Mouse (Mus musculus): ENCODE measurements around the gene Pth1r.

Gene Pth1r

GRCm38 (mm10) chr9:110759265-110759664, 12.3 kb upstream of the Pth1r start:
- TF ChIP-seq GATA4 (IDR thresholded peaks at IDR 0.05; ENCODE audit: insufficient replicate concordance, low read length), result no peak

GRCm38 (mm10) chr9:110758605-110759004, 11.7 kb upstream of the Pth1r start:
- TF ChIP-seq GATA4 (IDR thresholded peaks at IDR 0.05; ENCODE audit: insufficient replicate concordance, low read length), result no peak

GRCm38 (mm10) chr9:110757816-110758215, 10.9 kb upstream of the Pth1r start:
- TF ChIP-seq GATA4 (IDR thresholded peaks at IDR 0.05; ENCODE audit: insufficient replicate concordance, low read length), result no peak

GRCm38 (mm10) chr9:110753773-110754172, 6.8 kb upstream of the Pth1r start:
- TF ChIP-seq GATA4 (IDR thresholded peaks at IDR 0.05; ENCODE audit: insufficient replicate concordance, low read length), result peak; percentile 60; the same call in 1 of the 2 replicates

GRCm38 (mm10) chr9:110752917-110753435, 6.0 kb upstream of the Pth1r start:
- no peak for TF ChIP-seq GATA4 (IDR thresholded peaks at IDR 0.05; ENCODE audit: insufficient replicate concordance, low read length)

- TF ChIP-seq GATA4 (IDR thresholded peaks at IDR 0.05; ENCODE audit: insufficient replicate concordance, low read length), result no peak
Measured at GRCm38 (mm10) chr9:110751412-110751811, 4.5 kb upstream of the Pth1r start.

- no peak for TF ChIP-seq GATA4 (IDR thresholded peaks at IDR 0.05; ENCODE audit: insufficient replicate concordance, low read length)
Measured at GRCm38 (mm10) chr9:110750404-110751187, 3.7 kb upstream of the Pth1r start.

GRCm38 (mm10) chr9:110748451-110748850, 1.5 kb upstream of the Pth1r start:
- TF ChIP-seq GATA4 (IDR thresholded peaks at IDR 0.05; ENCODE audit: insufficient replicate concordance, low read length), result no peak

GRCm38 (mm10) chr9:110746238-110746637, 707 bp downstream of the Pth1r start:
- no peak for TF ChIP-seq GATA4 (IDR thresholded peaks at IDR 0.05; ENCODE audit: insufficient replicate concordance, low read length)

GRCm38 (mm10) chr9:110745752-110746151, 1.2 kb downstream of the Pth1r start:
- no peak for TF ChIP-seq GATA4 (IDR thresholded peaks at IDR 0.05; ENCODE audit: insufficient replicate concordance, low read length)

GRCm38 (mm10) chr9:110743456-110744323, 3.3 kb downstream of the Pth1r start:
- TF ChIP-seq GATA4 (IDR thresholded peaks at IDR 0.05; ENCODE audit: insufficient replicate concordance, low read length), result no peak

- TF ChIP-seq GATA4 (IDR thresholded peaks at IDR 0.05; ENCODE audit: insufficient replicate concordance, low read length), result no peak
Measured at GRCm38 (mm10) chr9:110742951-110743455, 3.9 kb downstream of the Pth1r start.

GRCm38 (mm10) chr9:110742295-110742950, 4.5 kb downstream of the Pth1r start:
- no peak for TF ChIP-seq GATA4 (IDR thresholded peaks at IDR 0.05; ENCODE audit: insufficient replicate concordance, low read length)

- no peak for TF ChIP-seq GATA4 (IDR thresholded peaks at IDR 0.05; ENCODE audit: insufficient replicate concordance, low read length)
Measured at GRCm38 (mm10) chr9:110741711-110742294, 5.1 kb downstream of the Pth1r start, which contains the start of gene Myl3. TSS of gene Myl3 (plus strand) at chr9:110741861.

GRCm38 (mm10) chr9:110739961-110740360, 7.0 kb downstream of the Pth1r start:
- no peak for TF ChIP-seq GATA4 (IDR thresholded peaks at IDR 0.05; ENCODE audit: insufficient replicate concordance, low read length)
